Mouse (Mus musculus) cerebellum, adult 9-11 months (tissue): ENCODE measurements around the gene Cacna2d3.

Experiments
- DNase-seq: peaks from one replicate; pipeline ENCODE4 v3.0.0; 2022

The Cacna2d3 gene

DNA sequence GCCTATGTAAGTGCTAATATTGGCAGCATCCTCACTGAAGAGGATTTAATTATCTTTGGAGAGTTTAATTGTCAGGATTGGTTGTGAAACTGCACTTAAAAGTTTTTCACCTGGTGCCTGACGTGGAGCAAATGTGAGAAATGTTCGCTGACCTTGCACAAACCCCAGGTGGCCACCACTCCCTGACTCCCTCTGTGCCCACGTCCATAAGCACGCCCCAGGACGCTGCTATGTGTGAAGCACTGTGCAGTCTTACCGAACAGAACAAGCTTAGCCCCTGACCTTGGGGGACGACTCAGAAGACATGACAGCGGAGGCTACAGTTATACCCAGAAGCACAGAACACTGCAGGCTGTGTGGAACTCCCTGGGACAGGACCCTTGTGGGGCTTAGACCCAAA is 93.5 kb downstream of the Cacna2d3 start:
- no peak for DNase-seq

DNA sequence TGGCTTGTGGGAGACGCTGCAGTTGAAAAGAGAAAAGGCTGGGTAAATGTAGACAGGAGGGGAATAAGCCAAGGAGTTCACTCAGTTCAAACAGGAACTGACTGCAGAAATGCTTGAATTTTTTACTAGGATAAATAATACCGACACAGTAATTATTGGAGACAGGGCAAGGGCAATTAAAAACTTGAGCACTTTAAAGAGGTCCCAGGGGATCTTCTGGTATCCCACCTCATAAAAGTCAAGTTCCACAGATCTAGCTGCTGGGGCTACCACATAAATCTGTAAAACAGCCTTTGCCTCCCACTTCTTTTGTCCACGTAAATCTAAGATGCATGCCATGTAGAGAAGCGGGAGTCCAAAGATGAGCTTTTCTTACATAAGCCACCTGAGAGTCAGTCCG is 109.2 kb downstream of the Cacna2d3 start:
- no peak for DNase-seq

DNA sequence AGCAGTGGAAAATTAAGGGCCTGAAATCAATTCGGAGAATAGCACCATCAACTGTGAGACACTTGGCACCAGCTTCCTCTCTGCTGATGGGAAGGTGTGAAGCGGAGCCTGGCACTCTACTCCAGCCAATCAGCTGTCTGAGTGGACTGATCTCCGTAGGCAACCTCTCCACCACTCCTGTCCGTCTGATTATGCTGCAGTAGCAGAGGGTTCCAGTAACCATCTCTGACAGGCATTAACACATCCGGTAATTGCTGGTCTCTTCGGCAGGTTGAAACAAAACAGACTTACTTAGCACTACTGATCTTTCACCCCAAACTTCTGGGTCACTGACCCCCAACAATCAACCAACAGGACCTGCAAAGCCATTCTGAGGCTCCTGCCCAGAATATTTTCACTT is 112.9 kb downstream of the Cacna2d3 start:
- no peak for DNase-seq

DNA sequence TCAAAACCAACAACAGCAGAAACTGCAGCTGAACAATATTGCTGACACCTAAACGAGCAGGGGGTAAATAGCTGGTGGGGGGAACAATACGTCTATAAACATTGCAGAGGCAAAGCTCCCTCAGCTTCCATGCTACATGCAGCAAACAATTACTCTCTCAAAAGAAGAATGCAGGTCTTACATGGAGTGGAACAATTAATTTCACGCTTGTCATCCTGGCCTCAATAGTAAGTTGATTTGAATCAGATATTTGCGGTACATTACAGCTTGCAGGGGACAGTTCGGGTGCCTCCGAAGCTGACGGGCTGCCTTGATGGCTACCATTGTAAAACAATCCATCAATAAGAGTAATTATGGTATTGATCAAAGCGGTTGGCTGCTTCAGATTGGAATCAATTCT is 122.2 kb downstream of the Cacna2d3 start:
- no peak for DNase-seq

DNA sequence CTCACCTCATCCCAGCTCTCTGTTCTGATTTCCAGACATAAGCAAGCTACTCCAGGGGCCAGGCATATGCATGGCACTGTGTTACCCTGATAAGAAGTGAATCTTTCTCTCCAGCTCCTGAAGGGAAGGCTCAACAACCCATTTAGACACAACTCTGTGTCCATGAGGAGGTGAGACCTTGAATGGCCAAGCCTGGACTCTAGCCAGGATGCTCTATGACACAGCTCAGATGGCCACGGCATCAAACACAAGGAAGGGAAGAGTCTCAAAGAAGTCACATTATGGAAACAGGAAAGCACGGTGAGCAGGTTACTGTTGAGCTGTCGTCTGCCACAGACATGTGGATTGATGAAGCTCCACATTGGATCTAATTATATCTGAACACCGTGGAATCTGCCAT is 128.8 kb downstream of the Cacna2d3 start:
- DNase-seq = no peak

DNA sequence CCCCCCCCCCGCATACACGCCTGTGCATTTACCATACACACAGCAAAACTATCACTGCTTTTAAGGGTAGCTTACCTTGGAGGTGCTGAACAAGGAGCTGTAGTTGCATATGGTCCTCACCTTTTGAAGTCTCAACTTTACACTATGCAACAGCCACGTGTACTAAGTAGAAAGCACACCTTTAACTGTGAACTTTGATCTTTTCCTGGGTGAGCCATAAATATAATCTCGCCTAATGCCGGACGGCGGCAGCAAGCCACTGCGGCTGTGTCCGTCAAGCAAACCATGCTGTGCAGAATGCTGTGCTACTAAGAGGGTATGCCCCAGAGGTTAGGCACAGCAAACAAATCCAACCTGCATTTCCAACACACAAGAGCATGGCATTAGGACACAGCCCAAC is 132.0 kb downstream of the Cacna2d3 start:
- no peak for DNase-seq

DNA sequence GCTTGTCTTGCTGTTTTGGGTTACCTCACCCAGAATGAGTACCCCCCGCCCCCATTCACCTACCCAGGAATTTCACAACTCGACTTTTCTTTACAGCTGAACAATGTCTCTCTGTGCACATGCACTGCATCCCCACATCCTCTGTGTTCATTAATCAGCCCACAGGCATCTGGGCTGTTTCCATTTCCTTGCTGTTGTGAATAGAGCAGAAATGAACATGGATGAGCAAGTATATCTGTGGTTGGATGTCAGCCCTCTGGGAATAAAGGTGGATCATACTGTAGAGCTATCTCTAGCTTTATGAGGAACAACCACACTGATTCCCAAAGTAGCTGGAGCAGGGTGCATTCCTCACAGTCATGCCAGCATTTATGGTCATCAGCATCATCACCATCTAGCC is 139.7 kb downstream of the Cacna2d3 start:
- DNase-seq = no peak

DNA sequence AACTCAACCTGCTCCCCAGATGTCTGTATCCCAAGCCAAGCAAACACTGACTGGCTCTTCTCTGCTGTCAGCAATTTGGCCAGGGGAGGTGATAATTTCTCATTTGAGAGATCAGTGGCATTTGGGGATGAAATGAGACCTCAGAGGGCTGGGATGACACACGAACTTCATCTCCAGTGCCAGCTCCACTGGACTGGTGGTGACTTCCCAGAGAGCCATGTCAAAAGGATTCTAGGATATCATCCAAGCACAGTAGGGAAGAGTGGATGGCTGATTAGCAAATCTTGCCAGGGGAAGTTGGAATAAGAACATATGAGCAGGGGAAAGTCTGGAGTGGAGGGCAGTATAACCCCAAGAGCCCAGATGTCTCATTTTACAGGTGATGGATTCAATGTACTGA is 143.9 kb downstream of the Cacna2d3 start:
- no peak for DNase-seq

DNA sequence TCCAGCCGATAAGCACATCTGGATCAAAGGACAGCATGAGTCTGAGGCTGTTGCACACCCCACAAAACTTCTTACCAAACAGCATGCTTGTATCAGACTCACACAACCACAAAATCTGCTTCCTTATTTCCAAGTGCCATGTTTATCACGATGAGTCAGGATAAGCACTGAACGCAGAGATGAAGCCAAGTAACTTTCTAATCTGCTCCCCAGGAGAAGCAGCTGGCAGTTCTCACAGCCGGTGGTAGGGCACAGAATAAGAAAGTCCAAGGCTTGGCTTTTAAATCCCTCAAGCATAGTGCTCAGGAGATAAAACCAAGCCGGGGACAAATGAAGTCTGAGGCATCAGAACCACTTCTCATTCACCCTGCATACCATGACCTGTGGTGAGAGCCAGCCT is 146.1 kb downstream of the Cacna2d3 start:
- DNase-seq = no peak

DNA sequence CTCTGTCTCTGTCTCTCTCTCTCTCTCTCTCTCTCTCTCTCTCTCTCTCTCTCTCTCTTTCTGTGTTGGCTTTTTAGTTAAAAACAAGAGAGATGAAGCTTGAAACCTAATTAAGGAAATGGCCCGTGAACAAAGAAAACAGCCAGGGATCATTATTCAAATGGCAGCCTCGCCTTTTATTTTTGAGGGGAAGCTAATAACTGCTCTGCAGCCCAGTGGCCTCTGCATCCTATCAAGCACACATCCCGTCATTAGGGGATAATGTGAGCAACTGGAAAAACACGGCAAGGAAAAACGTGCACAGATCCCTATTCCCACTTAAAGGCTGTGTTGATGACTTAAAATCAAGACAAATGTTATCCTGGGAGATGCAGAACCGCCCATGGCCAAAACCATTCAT is 159.0 kb downstream of the Cacna2d3 start:
- no peak for DNase-seq

DNA sequence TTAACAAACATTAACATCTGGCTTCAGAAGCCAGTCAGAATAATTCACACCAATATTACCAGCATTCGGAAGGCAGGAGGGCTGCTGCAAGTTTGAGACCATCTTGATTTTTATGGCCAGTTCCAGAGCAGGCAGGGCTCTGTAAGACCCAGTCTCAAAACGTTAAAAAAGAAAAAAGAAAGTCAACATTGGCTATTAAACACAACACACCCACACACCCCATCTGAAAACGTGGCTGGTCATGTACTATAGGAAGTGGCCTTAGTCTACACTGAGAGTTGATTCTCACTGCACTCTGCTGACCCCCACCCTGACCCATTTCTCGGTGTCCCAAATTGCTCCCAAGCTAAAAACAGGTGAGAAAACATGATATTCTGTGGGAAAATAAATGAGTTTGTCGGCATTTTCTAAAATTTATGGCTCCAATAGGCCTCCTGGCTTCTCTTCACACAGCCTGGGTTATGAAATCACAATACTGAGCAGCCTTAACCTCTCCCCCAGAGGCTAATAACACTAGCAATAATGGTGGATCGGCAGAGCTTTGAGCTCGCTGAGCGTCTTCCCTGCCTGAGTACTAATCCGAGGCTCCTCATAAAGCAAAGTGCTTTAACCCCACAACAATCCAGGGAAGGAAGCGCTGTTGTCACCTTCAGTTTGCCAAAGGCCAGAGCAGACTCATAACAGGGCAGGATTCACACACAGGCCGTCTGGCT is 160.4 kb downstream of the Cacna2d3 start:
- no peak for DNase-seq

DNA sequence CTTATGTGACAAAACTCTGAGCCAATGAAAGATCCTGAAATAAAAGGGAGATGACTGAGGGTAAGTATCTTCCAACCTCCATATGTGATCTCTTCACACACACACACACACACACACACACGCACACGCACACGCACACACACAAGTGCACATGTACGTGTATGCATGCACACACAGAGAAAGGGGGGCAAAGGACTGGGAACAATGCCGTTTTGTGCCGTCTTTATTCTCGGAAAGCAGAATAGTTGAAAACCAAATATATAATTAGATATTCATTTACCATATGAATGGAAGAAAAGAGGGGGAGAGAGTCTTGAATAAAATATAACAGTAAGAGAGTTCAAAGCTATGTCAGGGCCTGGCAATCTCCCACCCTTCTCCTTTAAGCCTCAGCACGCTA is 163.2 kb downstream of the Cacna2d3 start:
- no peak for DNase-seq

DNA sequence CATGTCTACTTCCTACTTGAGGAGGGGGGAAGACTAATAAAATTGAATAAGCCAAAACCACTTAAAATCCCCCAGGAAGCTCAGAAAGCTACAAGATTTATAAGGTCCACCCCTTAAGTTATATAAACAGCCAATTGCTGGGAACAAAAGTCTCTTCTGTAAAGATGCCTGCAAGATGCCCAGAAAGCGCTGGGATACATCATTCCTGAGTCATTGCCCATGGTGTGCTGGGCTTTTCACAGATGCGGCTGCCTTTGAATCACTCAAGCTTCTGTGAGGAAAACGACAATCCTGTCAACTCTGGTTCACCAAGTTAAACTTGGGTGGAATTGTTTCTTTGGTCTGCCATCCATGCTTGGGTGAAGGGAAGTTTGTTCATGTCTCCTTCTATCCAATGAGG is 165.5 kb downstream of the Cacna2d3 start:
- DNase-seq = no peak

DNA sequence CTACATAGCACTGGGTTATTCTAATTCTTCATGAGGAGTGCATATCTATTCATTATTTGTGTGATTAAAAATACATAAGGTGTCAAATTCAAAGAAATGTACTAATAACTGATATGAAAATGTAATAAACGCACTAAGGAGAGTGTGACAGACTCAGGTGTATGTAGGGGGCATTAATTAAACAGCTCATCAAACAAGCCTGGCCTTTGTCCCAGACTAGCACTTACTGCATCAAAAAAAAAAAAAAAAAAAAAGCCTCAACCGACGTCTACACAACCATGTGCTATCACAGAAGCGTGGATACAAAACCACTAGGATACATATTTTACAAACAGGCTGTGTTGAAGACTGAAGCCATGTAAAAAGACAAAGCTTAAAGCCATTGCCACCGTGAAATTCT is 169.2 kb downstream of the Cacna2d3 start:
- DNase-seq = no peak

DNA sequence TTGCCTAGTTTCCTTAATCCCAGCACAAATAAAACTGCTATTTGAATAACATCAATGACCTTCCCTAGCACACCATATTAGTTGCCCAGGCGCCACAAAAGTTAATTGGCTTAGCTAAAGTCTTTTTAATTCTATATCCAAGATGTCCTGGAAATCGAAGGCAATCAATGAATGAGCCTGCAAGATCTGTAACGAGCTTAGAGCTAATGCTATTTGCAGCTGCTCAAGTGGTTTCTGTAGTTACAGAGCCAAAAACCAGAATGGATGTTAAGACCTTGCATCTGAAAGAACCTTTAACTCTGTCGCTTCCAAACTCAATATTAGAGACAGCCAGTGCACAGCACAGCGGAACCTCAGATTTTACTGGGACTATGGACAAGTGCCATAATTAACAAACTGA is 173.0 kb downstream of the Cacna2d3 start:
- DNase-seq = no peak

DNA sequence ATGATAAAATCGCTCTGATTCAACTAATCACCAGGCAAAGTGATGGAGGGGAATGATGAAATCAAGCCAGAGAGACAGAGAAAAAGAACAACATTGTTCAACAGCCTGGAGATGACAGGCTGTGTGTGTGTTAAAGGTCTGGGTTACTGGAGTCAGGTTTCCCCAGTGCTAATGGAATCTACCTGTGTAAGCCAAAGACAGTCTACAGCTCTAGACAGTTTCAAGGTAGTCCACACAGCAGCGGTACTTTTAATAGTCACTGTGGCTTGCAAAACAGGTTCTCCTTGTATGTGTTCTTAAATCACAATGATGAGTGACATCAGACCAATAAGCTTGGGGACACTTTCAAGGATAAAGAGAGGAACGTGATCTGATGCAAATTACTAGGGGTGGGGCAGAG is 191.1 kb downstream of the Cacna2d3 start:
- DNase-seq = no peak

DNA sequence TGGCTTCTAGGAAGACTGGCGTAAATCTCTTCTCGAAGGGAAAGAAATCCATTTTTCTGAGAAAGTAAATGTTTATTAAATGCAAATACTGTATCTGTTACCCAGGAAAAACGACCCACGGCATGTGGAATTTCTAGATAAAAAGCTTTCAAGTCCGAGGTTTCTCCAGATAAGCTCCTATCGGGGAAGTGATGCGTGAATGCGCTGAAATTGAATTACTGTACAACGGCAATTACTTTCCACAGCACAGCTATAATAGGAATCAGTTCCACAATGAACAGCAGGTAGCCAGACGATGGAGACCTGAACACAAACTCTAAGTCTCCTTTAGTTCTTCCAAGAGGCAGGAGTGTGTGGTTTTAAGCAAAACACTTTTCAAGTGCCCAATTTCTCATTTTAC is 193.0 kb downstream of the Cacna2d3 start:
- DNase-seq = no peak

DNA sequence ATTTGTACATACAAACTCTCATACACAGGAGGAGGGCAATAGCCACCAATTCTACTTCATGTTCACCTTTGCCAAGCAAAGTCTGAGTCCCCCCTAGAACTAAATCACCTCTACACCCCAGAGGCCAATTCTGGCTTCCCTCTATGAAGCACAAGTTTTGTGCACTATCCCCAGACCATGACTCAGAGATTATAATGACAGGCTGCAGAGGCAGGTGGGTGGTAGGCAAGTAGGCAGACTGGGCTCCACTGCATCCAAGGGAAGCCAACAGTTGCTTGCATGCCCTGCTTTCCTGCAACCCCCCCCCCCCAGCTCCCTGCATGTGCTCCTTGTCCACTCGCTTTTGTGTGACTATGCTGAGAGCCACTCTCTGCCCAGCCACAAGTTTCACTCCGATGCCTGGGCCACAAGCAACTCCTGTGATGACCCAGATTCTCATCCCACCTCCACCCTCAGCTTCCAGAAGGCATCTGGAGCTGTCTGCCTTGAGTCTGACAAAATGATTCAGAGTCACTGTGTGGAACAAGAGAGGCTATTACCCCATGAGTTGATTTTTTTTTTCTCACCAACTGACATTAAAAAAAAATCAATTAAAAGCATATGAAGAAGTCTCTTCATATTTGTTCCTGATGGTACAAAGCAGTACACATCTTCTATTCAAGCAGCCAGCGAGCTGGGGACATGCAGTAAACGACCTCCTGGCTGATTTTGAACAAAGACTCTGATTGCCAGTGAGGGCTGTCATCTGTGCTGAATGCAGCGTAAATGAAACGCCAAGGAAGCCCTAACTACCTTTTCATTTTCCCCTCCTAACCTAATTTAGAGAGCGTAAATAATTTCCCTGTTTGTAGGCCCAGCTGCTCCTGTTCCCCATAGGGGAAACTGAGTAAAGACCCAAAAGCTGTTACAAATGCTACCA is 201.7 kb downstream of the Cacna2d3 start:
- DNase-seq = no peak

DNA sequence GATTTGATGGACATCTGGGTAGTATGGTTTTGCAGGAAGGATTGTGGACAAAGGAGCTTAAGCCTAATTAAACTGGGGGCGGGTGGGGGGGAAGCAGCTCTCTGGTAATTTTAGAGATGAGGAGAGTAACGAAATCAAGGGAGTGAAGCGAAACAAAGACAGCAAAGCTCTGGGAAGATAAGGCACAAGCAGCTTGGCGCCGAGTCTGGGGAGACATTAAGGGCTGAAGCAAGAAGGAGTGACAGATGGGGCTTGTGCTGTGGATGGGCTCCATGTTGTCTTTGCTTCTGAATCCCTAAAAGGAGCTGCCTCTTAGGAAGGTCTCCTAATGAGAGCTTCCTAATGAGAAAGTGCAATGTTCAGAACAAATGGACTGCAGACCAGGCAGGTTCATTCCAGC is 219.0 kb downstream of the Cacna2d3 start:
- DNase-seq = no peak

DNA sequence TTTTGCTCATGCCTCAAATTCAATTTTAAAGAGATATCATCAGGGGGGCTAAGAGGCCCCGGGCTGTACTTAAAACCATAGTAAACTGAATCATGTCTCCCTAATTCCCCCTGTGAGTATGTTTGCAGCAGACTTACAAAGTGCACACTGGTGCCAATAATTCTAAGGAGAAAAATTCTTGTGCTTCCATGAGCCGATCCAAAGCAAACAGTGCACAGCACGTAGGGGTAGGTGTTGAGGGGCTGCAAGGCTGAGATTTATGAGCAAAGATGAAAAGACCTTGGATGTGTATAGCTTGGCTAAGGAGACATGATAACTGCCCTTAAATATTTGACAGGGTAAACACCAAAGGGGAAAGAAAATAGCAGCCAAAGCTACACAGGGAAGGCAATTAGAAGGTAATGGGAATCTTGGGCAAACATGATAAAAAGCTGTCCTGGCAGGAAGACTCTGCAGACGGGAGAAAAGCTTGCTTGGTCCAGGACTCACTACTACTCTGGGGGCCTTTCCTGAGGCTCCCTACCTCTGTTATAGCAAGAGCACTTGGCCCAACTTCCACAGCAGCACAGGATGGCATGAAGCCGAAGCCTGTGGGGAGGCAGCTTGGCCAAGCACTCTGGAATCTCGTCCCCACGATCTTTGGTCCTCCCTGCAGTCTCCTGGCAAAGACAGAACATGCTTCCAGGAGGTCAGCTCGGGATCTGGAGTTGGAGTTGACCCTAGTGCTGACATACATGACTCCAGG is 222.9 kb downstream of the Cacna2d3 start:
- DNase-seq = no peak

DNA sequence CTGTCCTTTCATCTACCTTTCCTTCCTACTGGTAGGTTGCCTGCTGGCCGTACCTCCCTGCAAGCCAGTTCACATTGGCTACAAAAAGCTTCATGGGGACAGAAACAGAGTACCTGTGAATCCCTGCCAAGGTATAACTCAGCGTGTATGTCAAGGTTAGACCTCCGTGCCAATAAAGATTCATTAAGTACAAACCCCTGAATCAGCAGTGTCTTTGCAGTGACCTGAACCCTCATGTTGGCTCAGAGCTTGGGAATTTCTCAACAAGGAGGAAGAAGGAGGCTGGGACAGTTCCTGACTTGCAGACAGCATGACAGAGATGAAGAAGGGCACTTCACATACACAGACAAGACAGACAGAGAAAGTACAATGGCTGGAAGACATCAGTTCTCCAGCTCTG is 225.1 kb downstream of the Cacna2d3 start:
- DNase-seq = no peak

DNA sequence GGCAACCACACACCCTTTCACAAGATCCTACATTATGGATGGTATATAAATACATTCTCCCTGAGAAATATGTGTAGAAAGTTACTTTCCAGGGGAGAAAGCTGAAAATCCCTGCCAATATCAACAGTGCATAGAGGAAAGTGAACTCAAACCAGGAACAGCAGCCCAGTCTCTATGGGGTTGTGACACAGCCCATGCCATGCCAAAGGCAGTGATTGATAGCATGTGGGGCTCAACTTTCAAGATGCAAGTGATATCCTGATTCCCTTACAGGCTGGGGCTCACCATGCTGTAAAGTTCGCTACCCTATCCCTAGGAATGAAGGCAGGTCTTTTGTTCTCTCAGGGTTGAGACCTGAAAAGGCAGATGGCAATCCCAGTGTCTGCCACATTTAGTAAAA is 229.9 kb downstream of the Cacna2d3 start:
- no peak for DNase-seq

DNA sequence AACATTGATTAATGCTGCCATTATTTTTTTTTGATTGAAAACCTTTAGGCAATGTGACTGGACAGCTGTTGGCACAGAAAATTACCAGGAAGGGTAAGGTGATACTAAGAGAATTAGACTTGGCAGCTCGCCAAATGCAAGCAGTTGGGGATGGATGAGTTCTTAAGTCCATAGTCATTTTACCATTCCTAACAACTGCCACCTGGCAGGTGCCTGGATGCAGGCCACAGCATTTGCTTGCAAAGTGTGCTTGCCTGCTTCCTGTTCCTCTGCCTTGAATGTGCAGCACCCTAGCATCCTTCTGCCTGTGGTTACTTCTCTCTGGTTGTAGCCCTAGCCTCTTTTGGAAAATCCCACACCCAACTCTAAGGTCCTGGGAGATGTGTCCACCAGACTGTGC is 236.2 kb downstream of the Cacna2d3 start:
- DNase-seq = peak; percentile 33
